Mouse (Mus musculus): ENCODE data around the gene Arhgap24.

DNA sequence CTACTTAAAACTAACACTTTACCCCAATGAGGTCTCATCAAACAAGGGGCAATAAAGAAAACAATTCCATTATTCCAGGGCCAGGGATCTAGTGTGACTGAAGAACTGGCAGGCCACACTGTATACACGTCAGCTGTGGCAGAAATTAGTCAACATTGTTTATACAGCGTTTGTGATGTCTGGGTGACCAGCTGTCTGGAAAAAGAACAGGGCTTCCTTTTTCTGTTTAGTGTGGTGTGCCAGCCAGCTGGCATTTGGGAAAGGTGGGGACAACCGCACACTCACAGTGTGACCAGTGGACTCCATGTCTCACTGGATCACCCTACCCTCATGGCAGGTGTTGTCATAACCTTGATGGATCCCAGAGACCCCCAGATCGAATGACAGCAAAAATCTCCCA lies 302.4 kb downstream of the Arhgap24 start:
- TF ChIP-seq CTCF (IDR thresholded peaks at IDR 0.05; ENCODE audit: extremely low read depth, insufficient read depth, insufficient read length, insufficient replicate concordance): no peak
- no peak for TF ChIP-seq POLR2A (IDR thresholded peaks at IDR 0.05; ENCODE audit: low read depth, low read length)

Data from spleen, adult 2 months (tissue).